Mouse (Mus musculus): ENCODE measurements at regions not wholly inside any gene's neighbourhood (a gene's known extent, or its start where the extent isn't known, plus 50 kb on each side); places are given as distances from the start of the nearest gene placed in this dataset.

- no peak for DNase-seq (ENCODE audit: low spot score)
Measured at GRCm38 (mm10) chr4:150769043-150769442, 84.7 kb upstream of the Errfi1 start.

DNA sequence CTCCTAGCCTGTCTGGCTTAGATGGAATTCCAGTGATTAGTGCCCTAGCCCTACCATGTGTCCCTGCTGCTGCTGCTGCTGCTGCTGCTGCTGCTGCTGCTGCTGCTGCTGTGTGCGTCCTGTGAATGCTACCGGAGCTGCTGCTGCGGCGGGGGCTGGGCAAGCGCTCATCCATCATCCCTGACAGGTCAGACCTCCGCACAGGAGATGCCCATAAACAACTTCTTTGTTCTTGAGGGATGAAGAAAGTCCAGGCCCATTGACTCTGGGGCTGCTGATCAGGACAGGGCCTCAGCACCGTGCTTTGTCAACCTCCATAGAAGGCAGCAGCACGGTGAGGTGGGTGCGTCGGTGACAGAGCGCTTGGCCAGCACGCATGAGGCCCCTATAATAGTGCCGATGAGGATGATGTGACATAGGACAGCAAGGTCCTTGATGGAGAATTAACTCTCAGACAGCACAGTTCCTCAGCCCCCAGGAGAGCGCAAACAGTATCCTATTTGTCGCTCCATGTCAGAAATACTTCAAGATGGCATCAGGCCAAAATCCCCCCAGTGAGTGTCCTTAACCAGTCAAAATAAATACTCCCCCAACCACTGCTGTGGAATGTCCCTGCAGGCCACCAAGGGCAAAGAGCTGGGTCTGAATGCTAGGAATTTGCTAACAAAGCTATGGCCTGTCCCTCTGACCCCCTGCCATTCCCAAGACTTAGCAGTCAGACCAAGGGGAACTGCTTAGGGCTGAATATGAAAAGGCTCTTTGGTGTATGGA, 95.1 kb upstream of the Errfi1 start:
- DNase-seq (ENCODE audit: low spot score): no peak

- DNase-seq (ENCODE audit: low spot score): no peak
Measured at GRCm38 (mm10) chr4:150757815-150758426, 95.8 kb upstream of the Errfi1 start.

DNA sequence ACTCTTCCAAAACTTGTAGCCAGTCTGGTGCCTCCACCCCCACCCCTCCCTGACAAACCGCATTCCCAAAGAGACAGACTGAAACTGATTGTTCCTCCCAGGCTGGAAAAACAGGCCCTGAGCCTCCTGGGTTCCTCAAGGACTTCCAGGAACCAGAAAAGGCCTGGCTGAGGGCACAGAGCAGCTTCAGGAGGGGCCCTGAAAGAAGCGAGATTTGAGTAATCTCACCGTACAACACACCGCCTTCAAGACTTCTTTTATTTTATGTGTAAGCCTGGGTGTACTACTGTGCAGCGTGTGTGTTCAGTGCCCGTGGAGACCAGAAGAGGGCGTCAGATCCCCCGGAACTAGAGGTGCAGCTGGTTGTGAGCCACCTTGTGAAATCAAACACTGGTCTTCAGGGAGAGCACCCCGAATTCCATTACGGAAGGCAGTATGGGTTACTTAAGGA, 96.4 kb upstream of the Errfi1 start:
- no peak for DNase-seq (ENCODE audit: low spot score)

GRCm38 (mm10) chr4:150755446-150755845, 98.3 kb upstream of the Errfi1 start:
- DNase-seq (ENCODE audit: low spot score): no peak

GRCm38 (mm10) chr4:150752151-150752550, 100.2 kb upstream of the Slc45a1 start:
- DNase-seq (ENCODE audit: low spot score): no peak

DNA sequence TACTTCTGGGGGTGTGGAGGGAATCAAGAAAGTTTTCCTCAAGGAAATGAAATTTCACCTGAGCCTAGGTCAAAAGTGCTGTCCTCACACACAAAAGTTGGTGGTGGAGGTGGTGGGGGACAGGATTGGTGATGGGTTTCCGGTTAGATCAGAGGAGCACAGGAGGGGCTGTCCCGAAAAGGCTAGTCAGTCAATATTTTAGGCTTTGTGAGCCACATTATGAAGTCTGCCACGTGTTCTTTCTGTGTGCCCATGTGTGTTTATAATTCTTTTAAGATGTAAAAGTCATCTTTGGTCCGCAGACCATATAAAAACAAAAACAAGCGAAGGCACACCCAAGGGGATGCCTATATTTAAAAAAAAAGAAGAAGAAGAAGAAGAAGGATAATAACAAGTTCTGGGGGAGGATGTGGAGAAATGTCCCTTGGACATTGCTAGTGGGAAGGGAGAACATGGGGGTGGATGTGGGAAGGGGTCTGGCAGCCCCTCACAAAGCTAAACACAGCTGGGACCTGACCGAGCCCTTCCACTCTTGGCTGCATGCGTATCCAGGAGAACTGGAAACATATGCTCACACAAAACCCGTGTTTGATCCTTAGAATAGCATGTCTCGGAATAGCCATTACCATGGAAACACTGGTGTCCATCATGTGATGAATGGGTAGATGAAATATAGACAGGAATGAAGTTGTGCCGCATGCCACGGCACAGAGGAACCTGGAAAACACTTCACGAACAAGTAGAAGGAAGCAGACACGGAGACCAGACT, 98.7 kb upstream of the Slc45a1 start:
- no peak for DNase-seq (ENCODE audit: low spot score)

DNA sequence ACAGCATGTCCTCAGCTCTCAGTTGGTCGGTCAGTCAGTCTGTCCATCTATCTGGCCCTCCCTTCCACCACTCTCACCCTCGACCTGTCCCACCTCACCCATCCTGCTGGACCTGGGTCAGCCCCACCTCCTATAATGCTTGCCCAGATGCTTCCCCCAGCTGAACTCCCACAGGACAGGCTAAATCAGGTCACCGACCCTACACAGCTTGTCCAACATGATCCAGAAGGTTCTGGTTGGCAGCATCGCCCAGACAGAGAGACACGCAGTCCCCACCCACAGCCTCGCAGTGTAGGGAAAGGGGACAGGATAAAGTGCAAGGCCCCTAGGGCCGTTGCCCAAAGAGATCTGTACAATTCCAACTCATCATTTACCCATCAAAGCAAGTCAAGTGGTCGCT, 97.1 kb upstream of the Slc45a1 start:
- no peak for DNase-seq (ENCODE audit: low spot score)

- DNase-seq (ENCODE audit: low spot score): no peak
Measured at GRCm38 (mm10) chr4:150748099-150749000, 96.4 kb upstream of the Slc45a1 start.

DNA sequence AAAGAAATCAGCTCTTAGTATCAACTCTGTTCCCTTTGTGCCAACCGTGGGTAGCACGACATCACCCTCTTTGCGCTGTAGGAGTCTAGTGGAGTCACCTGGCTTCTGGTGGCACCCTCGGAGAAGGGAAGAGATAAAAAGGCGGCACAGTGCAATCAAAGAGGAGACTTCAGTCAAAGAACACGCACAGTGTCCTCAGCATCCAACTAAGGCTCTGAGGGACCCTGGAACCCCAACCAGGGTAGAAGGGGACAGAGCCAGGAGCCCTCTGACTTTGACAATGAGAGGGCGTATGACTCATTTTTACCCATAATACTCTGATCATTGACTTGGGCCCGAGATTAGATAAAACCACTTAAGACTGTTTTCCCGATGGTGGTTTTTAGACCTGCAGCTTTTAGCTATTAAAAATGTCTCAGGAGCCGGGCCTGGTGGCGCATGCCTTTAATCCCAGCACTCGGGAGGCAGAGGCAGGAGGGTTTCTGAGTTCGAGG, 94.5 kb upstream of the Slc45a1 start:
- no peak for DNase-seq (ENCODE audit: low spot score)

GRCm38 (mm10) chr4:150745529-150746429, 93.8 kb upstream of the Slc45a1 start:
- no peak for DNase-seq (ENCODE audit: low spot score)

- DNase-seq (ENCODE audit: low spot score): no peak
Measured at GRCm38 (mm10) chr4:150743508-150743907, 91.5 kb upstream of the Slc45a1 start.

- no peak for DNase-seq (ENCODE audit: low spot score)
Measured at GRCm38 (mm10) chr4:150743103-150743502, 91.1 kb upstream of the Slc45a1 start.

DNA sequence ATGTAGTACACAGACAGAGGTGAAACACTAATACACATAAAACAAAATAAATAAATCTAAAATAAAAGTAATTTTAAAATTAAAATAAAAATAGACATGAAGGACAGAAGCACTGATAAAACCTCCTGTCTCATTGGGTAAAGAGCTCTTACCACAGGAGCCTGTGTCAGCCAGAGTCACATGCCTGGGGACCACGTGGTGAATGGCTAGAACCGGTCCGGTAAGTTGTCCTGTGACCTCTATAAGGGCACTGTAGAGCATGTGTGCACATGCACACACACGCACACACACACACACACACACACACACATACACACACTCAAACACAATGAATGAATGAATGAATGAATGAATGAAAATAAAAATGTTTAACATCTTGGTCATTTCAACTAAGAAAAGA, 89.8 kb upstream of the Slc45a1 start:
- no peak for DNase-seq (ENCODE audit: low spot score)

DNA sequence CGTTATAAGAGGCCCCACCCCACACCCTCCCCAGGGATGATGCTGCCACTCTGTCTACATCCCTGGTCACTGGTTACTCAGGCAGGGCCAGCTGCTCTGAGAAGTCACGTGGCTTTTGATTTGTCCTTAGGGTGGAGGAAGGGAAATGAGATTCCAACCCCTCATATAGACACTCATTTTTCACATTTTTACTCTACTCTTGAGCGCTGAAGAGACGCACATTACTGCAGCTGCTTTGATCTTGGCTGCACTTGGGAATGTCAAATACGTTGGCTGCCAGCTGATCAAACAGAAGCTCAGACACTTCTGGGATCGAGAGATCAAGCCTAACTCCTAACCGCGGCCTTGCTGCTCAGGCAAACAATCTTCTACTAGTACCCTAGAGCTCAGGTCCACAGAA, 88.2 kb upstream of the Slc45a1 start:
- DNase-seq (ENCODE audit: low spot score): no peak

DNA sequence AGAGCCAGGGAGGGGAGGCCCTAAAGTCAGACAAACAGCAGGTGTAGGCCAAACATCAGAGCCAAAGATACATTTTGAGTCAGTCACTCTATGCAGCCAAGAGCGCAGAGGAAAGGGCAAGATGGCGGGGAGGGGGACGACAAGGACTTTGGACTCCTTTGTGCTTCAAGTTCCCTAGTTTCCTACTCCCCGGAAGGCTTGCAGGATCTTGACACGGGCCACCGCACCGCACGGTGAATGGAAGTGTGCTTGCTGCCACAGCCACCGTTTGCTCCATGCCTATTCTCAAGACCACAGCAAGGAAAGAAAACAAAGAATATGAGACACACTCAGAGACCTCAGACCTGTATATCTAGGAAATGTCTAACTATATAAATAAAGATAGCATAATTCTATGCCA, 86.8 kb upstream of the Slc45a1 start:
- DNase-seq (ENCODE audit: low spot score): no peak

DNA sequence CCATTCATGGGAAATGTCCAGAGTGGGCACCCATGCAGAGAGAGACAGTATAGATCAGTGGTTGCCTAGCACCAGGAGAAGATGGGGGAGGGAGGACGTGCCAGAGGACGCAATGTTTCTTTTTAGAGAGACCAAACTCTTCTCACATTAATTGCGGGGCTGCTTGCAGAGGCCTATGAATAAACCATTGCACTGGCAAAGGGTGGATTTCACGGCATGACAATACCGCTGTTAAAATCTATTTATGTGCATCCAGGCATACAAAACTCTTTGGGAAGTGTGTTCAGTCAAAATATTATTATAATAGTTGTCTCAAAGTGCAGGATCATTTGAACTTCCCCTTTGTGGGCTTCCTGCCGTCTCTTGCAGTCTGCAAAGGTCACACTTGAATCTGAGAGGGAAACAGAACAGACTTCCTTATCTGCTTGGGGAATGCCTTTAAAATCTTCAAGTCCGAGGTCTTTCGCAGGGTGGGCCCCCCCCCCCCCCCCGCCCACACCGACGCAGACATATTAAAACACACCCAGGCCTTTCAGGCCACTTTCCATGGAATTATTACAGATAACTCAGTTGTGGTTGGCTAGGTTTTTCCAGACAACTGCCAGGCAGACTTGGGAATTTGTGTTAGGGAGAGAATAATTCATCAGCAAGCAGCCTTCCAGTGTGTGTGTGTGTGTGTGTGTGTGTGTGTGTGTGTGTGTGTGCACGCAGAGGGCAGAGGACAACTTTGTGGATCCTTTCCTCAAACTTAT, 78.3 kb upstream of the Slc45a1 start:
- DNase-seq (ENCODE audit: low spot score): no peak

DNA sequence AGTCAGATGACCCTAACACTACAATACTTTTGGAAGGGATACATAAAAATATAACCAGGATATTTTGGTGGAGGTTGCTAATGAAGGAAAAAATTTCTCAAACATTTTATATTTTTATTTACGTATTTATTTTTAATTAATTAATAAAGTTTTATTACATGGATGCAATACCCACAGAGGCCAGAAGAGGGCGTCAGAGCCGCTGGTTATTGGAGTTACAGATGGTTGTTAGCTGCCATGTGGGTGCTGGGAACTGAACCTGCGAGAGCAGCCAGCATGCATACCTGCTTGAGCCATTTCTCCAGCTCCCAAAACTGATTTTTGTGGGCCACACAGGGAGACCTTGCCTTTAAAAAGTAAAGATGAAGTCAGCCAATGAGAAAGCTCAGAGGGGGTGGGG, 74.6 kb upstream of the Slc45a1 start:
- no peak for DNase-seq (ENCODE audit: low spot score)

GRCm38 (mm10) chr4:150726136-150726480, 74.1 kb upstream of the Slc45a1 start:
- no peak for DNase-seq (ENCODE audit: low spot score)

Data from urinary bladder, adult 2 months (tissue).